Mouse (Mus musculus): ENCODE data around the gene Ankrd34c. TPM values are rescaled to one million over a fixed set of nuclear protein-coding genes. Genes with fewer than 3 reads are reported as not detected.

The Ankrd34c gene
- total RNA-seq, 1 experiment from 2014 or later, result 0.23 TPM

- ATAC-seq (ENCODE audit: extremely low read depth, insufficient number of reproducible peaks, low FRiP score, poor library complexity, severe bottlenecking), result peak; percentile 67
Measured at GRCm38 (mm10) chr9:89687503-89688226, 50.6 kb downstream of the Ankrd34c start.

GRCm38 (mm10) chr9:89686262-89686661, 52.0 kb downstream of the Ankrd34c start:
- ATAC-seq (ENCODE audit: extremely low read depth, insufficient number of reproducible peaks, low FRiP score, poor library complexity, severe bottlenecking), result no peak

- no peak for ATAC-seq (ENCODE audit: extremely low read depth, insufficient number of reproducible peaks, low FRiP score, poor library complexity, severe bottlenecking)
Measured at GRCm38 (mm10) chr9:89678974-89679373, 59.3 kb downstream of the Ankrd34c start.

Other genes starting within 250 kb of the Ankrd34c start
- gene Minar1, start 115.3 kb downstream of the Ankrd34c start, total RNA-seq (2017), result not detected in 2 replicates
- gene Tmed3, start 33.4 kb downstream of the Ankrd34c start, total RNA-seq (2017), result 14.2 and 14.9 TPM in 2 replicates
- not detected in 2 replicates for gene Rasgrf1, start 171.4 kb upstream of the Ankrd34c start, total RNA-seq (2017)